Mouse (Mus musculus): ENCODE data around the gene Unc119.

DNA sequence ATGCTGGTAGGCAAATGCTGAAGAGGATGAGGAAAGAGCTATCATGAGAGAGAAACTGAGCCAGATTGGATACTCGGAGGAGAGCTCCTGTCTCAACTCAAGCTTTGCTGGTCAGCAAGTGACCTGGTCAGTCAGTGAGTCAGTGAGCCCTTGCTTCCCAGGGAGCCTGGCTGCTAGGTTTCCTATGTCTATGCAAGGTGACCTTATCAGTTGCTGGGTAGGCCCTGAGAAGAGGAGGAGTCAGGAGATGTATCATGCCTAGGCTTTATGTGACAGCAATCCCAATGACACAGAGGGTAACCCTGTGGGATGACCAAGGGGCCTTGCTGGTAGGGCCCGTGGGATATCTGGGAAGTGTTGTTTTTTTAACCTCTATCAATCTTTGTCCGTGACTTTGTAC, 28.9 kb downstream of the Unc119 start:
- TF ChIP-seq POLR2A (IDR thresholded peaks at IDR 0.05; ENCODE audit: low read depth, low read length) (no peak), CTCF (conservative IDR thresholded peaks at IDR 0.05; ENCODE audit: insufficient read depth, insufficient read length, low read depth, low read length) (no peak)
